Mouse (Mus musculus) ovary, adult 10 weeks (tissue): ENCODE results near the gene Lrba. TPM values are rescaled to one million over a fixed set of nuclear protein-coding genes. Genes with fewer than 3 reads are reported as not detected.

ENCODE experiments used
- polyA plus RNA-seq: library from polyadenylated mRNA; stranded (reverse); fragments of 350-450 nt; fragmentation: Illumina TruSeq; extraction: RNeasy Lipid Tissue Mini Kit (QIAGEN cat#74804); gene quantifications from one replicate; pipeline ENCODE4 v1.2.3, GENCODE M21; 2014

Lrba gene
- polyA plus RNA-seq, result 60.1 TPM

DNA sequence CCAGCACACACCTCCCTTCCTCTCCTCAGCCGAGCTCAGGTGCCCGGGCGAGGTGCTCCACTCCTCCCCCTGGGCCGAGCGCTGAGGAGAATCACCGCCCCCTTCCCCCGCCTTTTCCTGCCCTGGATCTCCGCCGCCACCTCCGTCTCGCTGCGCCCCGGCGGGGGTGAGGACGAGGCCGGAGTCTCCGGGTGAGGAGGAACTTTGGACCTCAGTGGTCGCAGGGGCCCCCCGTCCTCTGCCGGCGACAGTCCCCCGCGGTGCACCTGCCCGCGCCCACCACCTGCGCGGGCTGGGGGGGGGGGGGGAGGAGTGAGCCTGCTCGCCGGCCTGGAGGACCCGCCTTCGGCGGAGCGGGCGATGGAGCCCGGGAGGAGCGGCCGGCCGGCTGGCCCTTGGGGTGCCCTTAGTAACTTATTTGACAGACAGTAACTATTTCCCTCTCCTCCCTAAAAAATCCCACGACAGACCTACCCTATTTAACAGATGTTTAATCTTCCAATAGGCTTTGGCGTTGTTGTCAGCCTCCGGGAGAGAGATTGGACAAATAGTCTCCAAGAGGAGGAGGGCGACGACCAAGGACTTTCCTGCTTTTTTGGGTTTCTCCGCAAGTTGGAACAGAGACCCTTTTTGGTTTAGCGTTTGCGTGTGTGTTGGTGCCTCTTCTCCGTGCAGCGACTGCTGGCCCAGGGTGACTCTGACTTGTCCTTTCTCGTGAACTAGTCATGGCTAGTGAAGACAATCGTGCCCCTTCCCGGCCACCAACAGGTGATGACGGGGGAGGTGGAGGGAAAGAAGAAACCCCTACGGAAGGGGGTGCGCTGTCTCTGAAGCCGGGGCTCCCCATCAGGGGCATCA is at the start of gene Lrba:
Lrba (plus strand) TSS at position 117 of the 858 bp plus-strand sequence.

DNA sequence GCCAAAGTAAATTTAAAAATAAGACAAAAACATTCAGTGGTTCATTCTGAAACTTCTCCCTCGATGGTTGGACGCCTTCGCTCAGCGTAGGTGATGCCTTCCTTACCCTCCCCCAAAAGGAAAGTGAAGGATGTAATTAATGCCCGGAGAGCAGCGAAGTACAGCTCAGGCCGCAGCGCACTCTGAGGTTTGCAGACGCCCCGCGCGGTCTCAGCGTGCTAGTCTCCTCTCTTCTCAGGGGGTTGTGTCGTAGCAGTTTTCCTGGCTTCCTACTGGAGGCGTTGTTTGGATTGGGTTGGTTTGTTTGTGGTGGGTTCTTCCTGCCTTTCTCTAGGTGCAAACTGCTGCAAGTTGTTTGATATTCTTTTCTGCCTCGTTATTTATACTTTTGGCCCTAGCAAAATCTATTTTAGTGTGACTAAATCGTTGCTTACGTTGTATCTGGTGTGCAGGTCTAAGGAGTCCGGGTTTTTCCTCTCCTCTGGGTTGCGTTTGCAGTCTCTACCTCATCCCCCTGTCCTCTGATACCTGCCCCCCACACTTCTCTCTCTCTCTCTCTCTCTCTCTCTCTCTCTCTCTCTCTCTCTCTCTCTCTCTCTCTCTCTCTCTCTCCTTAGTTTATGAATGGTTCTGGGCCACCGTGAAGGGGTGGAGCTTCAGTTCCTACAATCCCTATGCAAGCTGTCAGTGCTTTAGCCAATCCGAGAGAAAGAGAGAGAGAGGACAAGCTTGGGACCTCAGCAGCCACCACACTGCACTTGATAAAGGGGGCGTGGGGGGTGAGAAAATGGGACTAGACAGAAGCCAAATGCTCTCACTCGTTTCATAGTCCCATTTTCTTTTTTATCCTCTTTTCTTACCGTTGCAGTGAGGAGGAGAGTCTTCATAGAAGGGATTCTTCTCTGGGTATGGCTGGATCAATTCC is 323.9 kb downstream of the Lrba start, which contains the start of gene Mab21l2:
Mab21l2 (minus strand) TSS at position 539 of the 925 bp plus-strand sequence.

Other genes with a start within 250 kb of the Lrba start
- gene Prss48, start 222.2 kb upstream of the Lrba start, polyA plus RNA-seq, result not detected
- gene Rps3a1, start 82.0 kb upstream of the Lrba start, polyA plus RNA-seq, result 2,356 TPM